Mouse (Mus musculus) intestine, embryonic 16.5 days (tissue): ENCODE results near the gene Stx3. TPM values are rescaled to one million over a fixed set of nuclear protein-coding genes. Genes with fewer than 3 reads are reported as not detected.

Experiments used
- ATAC-seq: fragments of 200-750 bp; cut with Nextera tagmentation; 2 replicates; pipeline ENCODE4 v1.8.0; 2017; ENCODE audit warnings: moderate TSS enrichment, moderate library complexity
- H3K27ac ChIP-seq: fragments of 300-500 bp; sonication (generic); 2 replicates; pipeline ENCODE4 v1.5.1; 2014; ENCODE audit warnings: mild to moderate bottlenecking, low read length
- H3K27me3 ChIP-seq: fragments of 300-500 bp; sonication (generic); replicated peaks from 2 replicates; pipeline ENCODE4 v1.6.1; 2014; ENCODE audit warnings: low read length, control low read depth, mixed read lengths; ENCODE audit not compliant: control insufficient read depth, insufficient read depth
- H3K36me3 ChIP-seq: fragments of 300-500 bp; sonication (generic); 2 replicates; pipeline ENCODE4 v1.6.1; 2014; ENCODE audit warnings: low read length, control low read depth; ENCODE audit not compliant: control insufficient read depth, insufficient read depth
- H3K4me1 ChIP-seq: fragments of 300-500 bp; sonication (generic); 2 replicates; pipeline ENCODE4 v1.6.1; 2014; ENCODE audit warnings: low read length, control low read depth, mixed read lengths; ENCODE audit not compliant: control insufficient read depth, insufficient read depth
- H3K4me2 ChIP-seq: fragments of 300-500 bp; sonication (generic); 2 replicates; pipeline ENCODE4 v1.6.1; 2014; ENCODE audit warnings: low read depth, low read length, control low read depth
- H3K4me3 ChIP-seq: fragments of 300-500 bp; sonication (generic); 2 replicates; pipeline ENCODE4 v1.5.1; 2014; ENCODE audit warnings: mild to moderate bottlenecking, low read length
- H3K9ac ChIP-seq: fragments of 300-500 bp; sonication (generic); 2 replicates; pipeline ENCODE4 v1.6.1; 2014; ENCODE audit warnings: low read depth, low read length
- H3K9me3 ChIP-seq: fragments of 300-500 bp; sonication (generic); 2 replicates; pipeline ENCODE4 v1.6.1; 2016; ENCODE audit warnings: low read length, control low read depth; ENCODE audit not compliant: control insufficient read depth
- WGBS: fragments of 180-500 bp; shearing (Covaris S2); extraction: QIAGEN DNeasy Blood & Tissue Kit; methylation state at CpG from one replicate; pipeline ENCODE4 v1.1.7; 2014; 5-methylcytosine and 5-hydroxymethylcytosine counted together
- polyA plus RNA-seq: library from polyadenylated mRNA; unstranded; fragments of >200 nt; fragmentation: Nextera tagmentation; extraction: Ambion mirVana; gene quantifications from 2 replicates; pipeline ENCODE4 v1.2.1, GENCODE M21; 2015

The Stx3 gene
- polyA plus RNA-seq, 1 experiment from 2014 or later = 55.8 TPM

DNA sequence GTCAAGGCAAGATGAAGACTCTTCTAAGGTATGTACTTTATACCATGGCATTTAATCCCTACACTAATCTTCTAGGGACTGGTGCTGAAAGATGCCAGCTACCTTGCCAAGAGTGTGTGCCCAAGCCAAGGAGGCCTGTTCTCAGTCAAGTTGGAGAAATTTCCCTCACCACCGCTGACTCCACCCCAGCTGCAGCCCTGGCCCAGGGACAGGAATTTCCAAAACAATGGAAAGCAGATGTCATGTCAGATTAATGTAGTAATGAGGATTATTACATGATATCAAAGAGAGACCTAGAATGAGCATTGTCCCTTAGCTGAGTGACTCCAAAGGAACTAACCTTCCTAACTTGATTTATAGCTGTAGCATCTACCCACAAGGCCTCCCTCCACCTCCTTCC is 8.3 kb downstream of the Stx3 start:
- Histone ChIP-seq H3K27me3 (no peaks in the 10 kb centered on the region), H3K27ac (no peak overlapping the region), H3K4me1 (peaks cover 27% of the 10 kb centered on the region), H3K4me2 (no peak overlapping the region), H3K36me3 (no peaks in the 10 kb centered on the region), H3K9me3 (no peaks in the 10 kb centered on the region), H3K9ac (no peak overlapping the region), H3K4me3 (no peak overlapping the region)
- ATAC-seq = no peak
- 63% methylated on average over 1 of the region's 1 CpGs for WGBS

DNA sequence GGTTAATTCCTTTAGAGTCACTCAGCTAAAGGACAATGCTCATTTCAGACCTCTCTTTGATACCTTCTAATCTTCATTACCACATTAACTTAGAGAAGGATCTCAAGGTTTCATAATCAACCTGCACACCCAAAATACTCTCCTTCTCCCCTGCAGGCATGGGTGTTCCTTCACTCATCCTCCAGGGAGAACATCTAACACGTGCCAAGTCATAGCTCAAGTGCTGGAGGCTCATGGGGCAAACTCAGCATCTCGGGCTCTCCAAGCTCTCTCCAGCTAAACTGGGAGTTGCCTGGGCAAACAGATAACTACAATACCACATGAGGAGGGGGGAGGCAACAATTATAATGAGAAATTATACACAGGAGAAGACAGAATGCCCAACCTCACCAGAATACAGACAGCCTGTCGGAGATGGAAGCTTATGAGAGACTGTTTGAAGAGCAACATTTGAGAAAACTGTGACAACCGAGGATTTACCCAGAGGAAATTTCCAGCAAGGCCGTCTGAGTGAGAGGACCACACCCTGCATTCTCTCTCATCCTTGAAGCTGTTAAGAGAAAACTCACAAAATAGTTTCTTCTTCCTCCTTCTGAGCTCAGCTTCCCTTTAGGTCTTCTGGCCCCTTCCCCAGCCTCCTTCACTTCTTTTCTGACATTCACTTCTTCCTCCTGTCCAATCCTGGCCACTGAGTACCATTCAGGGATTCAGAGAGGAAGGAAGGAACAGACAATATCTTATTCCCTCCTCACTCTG is 9.0 kb downstream of the Stx3 start:
- 64% methylated on average over 5 of the region's 5 CpGs for WGBS
- peaks cover 24% of the 10 kb centered on the region for H3K4me1 ChIP-seq
- no peaks in the 10 kb centered on the region for H3K9me3 ChIP-seq
- H3K27ac ChIP-seq = no peak overlapping the region
- H3K4me3 ChIP-seq = no peak overlapping the region
- H3K4me2 ChIP-seq = no peak overlapping the region
- H3K27me3 ChIP-seq = no peaks in the 10 kb centered on the region
- no peak overlapping the region for H3K9ac ChIP-seq
- no peaks in the 10 kb centered on the region for H3K36me3 ChIP-seq
- ATAC-seq = no peak

DNA sequence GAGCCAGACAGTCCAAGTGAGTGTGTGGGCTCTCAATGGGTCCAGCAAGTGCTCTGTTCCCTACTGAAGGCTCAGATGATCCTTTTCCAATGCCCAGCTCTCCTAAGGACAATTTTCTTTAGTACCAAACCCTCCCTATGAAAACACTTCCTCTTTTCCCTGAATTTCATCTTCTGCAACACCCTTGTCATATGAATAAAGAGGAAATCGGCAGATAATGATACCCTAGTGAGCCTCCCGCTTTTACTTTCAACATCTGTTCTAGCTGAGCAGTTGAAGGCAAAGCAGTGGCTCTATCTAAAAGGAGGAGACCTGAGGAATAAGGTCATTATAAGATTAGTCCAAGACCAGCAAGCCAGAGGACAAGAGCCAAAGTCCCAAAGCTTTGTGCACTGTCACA is 10.8 kb downstream of the Stx3 start:
- no peak overlapping the region for H3K9ac ChIP-seq
- no peak for ATAC-seq
- no peak overlapping the region for H3K27ac ChIP-seq
- H3K9me3 ChIP-seq = no peaks in the 10 kb centered on the region
- peaks cover 14% of the 10 kb centered on the region for H3K4me1 ChIP-seq
- no peak overlapping the region for H3K4me2 ChIP-seq
- H3K27me3 ChIP-seq = no peaks in the 10 kb centered on the region
- 87% methylated on average over 2 of the region's 2 CpGs for WGBS
- no peaks in the 10 kb centered on the region for H3K36me3 ChIP-seq
- H3K4me3 ChIP-seq = no peak overlapping the region

DNA sequence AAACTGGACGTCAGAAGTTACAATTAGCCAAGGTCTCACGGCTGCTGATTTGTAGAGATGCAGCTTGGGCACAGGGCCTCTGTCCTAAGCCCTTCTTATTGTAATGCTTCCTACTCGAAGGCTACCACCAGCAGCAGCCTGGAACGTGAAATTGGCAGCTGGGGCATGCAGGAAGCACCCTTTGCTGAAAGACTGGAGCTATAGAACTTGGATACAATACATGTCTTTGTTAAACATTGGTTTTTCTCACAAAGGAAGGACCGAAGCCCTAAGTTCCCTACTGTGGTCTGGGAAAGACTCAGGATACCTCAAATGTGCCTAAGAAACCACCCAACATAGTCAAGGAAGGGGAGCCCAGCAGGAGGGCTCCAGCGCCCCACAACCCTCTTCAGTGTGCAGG is 11.4 kb downstream of the Stx3 start:
- Histone ChIP-seq H3K4me1 (peaks cover 12% of the 10 kb centered on the region), H3K27ac (no peak overlapping the region), H3K9ac (no peak overlapping the region), H3K36me3 (no peaks in the 10 kb centered on the region; the same call in 1 of the 2 replicates), H3K27me3 (no peaks in the 10 kb centered on the region), H3K4me2 (no peak overlapping the region), H3K9me3 (no peaks in the 10 kb centered on the region), H3K4me3 (no peak overlapping the region)
- WGBS = 69% methylated on average over 6 of the region's 6 CpGs
- no peak for ATAC-seq

DNA sequence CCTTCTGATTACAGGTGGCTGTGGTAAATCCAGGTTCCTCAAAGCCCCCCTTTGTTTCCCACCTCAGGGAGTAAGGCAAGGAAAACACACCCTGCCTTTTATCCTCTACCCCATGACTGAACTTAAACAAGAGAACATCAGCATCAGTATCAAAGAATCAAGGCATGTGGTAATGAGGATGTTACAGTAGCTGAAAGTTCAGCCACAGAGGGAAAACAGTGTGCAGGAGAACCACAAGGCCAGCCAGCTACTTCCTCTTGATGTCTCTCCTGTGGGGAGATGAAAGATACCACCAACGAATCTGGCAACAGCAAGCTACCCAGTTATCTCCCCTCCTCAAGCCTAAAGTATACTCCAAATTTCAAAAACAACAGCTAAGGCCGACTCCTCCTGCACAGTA is 12.0 kb downstream of the Stx3 start:
- no peak for ATAC-seq
- Histone ChIP-seq H3K36me3 (no peaks in the 10 kb centered on the region; the same call in 1 of the 2 replicates), H3K4me2 (no peak overlapping the region), H3K9ac (no peak overlapping the region), H3K4me1 (peaks cover 10% of the 10 kb centered on the region), H3K9me3 (no peaks in the 10 kb centered on the region), H3K27me3 (no peaks in the 10 kb centered on the region), H3K27ac (no peak overlapping the region), H3K4me3 (no peak overlapping the region)
- 58% methylated on average over 2 of the region's 2 CpGs for WGBS

DNA sequence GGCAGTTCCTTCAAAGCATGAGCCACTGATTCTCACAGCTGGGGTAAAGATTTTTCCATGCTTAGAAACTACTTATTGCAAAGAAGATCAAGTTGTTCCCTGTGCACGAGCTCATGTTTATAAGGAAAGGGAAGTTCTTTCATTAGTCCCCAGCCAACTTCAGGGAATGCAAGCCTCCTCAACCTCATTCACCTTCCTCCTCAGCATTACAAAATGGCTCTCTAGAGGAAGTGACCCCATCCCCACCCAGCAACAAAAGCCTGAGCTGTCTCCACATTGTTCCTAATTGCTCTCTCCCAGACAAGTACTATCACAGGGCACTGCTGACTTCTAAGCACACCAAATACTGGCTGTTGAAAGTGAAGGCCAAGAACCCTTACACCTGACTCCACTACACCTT is 14.8 kb downstream of the Stx3 start:
- no peak for ATAC-seq
- Histone ChIP-seq H3K36me3 (no peaks in the 10 kb centered on the region; the same call in 1 of the 2 replicates), H3K4me2 (no peak overlapping the region), H3K27me3 (no peaks in the 10 kb centered on the region), H3K27ac (no peak overlapping the region), H3K9me3 (no peaks in the 10 kb centered on the region), H3K9ac (no peak overlapping the region), H3K4me1 (no peaks in the 10 kb centered on the region), H3K4me3 (no peak overlapping the region)
- WGBS = 57% methylated on average over 1 of the region's 1 CpGs

DNA sequence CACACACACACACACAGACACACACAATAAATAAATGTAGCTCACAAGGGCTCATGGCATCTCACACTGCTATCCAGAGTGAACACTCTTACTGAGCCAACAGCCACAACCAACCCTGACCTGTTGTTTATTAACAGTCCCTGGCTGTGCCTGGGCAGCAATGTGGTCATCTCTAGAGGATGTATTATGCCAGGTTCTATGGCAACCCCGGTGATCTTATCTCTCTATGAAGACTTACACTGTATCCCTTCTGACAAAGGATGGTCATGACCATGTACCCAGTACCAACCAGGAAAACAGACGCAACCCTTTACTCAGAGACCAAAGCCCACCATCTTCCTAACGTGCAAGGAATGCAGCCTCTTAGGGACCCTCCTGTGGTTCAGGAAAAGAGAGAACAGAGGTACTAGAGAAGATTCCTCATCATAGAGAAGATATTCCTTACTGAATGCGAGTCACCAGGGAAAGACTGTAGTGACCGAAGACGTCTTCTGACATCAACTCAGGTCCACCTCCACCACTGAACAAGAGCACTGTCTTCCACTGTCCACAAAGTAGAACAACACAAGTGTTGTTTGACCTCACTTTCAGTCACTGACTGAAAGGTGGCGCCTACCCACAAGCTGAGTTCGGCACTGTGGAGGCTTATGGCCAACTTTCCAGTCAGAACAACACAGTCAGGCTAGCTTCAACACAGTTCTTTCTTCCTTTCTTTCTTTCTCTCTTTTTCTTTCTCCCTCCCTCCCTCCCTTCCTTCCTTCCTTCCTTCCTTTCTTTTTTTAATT is 18.5 kb downstream of the Stx3 start:
- H3K4me2 ChIP-seq = no peak overlapping the region
- no peak overlapping the region; the same call in 1 of the 2 replicates for H3K27ac ChIP-seq
- no peak overlapping the region for H3K9ac ChIP-seq
- no peak overlapping the region for H3K4me3 ChIP-seq
- H3K4me1 ChIP-seq = no peaks in the 10 kb centered on the region
- peak; percentile 53; the same call in 1 of the 2 replicates for ATAC-seq
- no peaks in the 10 kb centered on the region; the same call in 1 of the 2 replicates for H3K36me3 ChIP-seq
- H3K9me3 ChIP-seq = no peaks in the 10 kb centered on the region
- 73% methylated on average over 8 of the region's 8 CpGs for WGBS
- no peaks in the 10 kb centered on the region for H3K27me3 ChIP-seq

DNA sequence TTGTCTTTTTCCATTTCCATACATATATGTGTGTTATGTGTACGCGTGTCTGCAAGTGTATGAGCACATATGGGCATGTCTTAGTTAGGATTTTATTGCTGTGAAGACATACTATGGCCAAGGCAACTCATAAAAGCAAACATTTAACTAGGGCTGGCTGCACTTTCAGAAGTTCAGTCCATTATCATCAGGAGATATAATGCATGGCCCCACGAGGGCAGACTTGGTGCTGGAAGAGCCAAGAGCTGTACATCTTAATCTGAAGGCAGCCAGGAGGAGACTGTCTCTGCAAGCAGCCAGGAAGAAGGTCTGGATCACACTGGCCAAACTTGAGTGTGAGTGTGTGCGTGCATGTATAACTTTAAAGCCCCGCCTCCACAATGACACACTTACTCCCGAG is 24.8 kb downstream of the Stx3 start:
- no peaks in the 10 kb centered on the region for H3K9me3 ChIP-seq
- H3K36me3 ChIP-seq = no peaks in the 10 kb centered on the region
- H3K27ac ChIP-seq = peak overlapping the region; percentile 79; the same call in 1 of the 2 replicates
- no peak overlapping the region for H3K4me3 ChIP-seq
- no peak overlapping the region for H3K9ac ChIP-seq
- 0 out of 2 replicates have a peak, but pooled peaks cover 7% of the 10 kb centered on the region for H3K4me1 ChIP-seq
- no peak overlapping the region for H3K4me2 ChIP-seq
- WGBS = 69% methylated on average over 6 of the region's 6 CpGs
- H3K27me3 ChIP-seq = no peaks in the 10 kb centered on the region
- peak; percentile 88 for ATAC-seq

DNA sequence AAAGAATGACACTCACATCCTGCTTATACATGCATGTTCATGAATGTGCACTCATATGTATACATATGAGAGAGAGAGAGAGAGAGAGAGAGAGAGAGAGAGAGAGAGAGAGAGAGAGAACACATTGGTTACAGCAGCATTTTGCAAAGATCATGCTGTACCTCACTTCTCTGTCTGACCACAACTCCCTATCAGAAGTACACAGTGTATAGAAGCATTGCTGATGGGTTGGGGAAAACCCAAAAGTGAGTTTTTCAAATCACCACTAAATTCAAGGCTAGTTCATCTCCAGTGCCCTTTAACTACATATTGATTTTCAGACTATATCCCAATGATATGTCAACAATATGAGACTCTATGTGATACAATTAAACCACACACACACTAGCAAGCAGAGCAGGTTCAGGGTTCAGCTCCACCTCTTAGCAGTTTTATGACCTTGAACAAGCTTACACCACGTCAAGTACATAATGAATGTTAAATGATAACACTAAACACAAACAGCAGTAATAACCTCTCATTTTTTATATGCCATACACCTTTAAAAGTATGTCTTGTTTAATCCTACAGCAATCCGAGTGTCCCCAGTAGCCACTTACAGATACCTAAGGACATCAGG is 25.4 kb downstream of the Stx3 start:
- peak overlapping the region; percentile 79; the same call in 1 of the 2 replicates for H3K27ac ChIP-seq
- 0 out of 2 replicates have a peak, but pooled peaks cover 7% of the 10 kb centered on the region for H3K4me1 ChIP-seq
- peak; percentile 86 for ATAC-seq
- WGBS = 60% methylated on average over 2 of the region's 2 CpGs
- no peak overlapping the region for H3K9ac ChIP-seq
- no peak overlapping the region for H3K4me2 ChIP-seq
- no peaks in the 10 kb centered on the region for H3K9me3 ChIP-seq
- no peaks in the 10 kb centered on the region for H3K36me3 ChIP-seq
- H3K4me3 ChIP-seq = no peak overlapping the region
- no peaks in the 10 kb centered on the region for H3K27me3 ChIP-seq
